Comparison of ENCODE assay signal across 12 mouse cellular contexts in genomic region chr4:139442391-139443355, GRCm38 (mm10).
"Had no signal": no experiment of that assay in that cellular context is flagged by ENCODE, and none has a peak within 500 bp of the region (broad histone marks: within the 10 kb centered on the region; RNA-seq: fewer than 3 reads in every experiment).

No protein-coding gene starts in this region.

- H3K27me3 ChIP-seq: limb, embryonic 12.5 days; liver, embryonic 13.5 days; megakaryocyte, embryonic 14.5 days; stomach, embryonic 15.5 days had no signal

- ATAC-seq: liver, postnatal 0 days; lung, postnatal 0 days; midbrain, embryonic 16.5 days had no signal

- DNase-seq: kidney, postnatal 25 days; liver; liver, embryonic 13.5 days; liver, postnatal 0 days; right cerebral cortex, postnatal 14 days; thymus, adult 2 months; thymus, postnatal 36 days had no signal
